11 mouse cellular contexts compared by ENCODE assay signal in genomic region chr11:60247753-60248550, GRCm38 (mm10). TPM values are rescaled to one million over a fixed set of nuclear protein-coding genes. Genes with fewer than 3 reads are reported as not detected.
DNase-seq lines count a peak whose midpoint lies in the region; ATAC-seq and TF ChIP-seq lines count a peak whose summit lies in the region.
"Had no signal": no experiment of that assay in that cellular context is flagged by ENCODE, and none has a peak within 500 bp of the region (broad histone marks: within the 10 kb centered on the region; RNA-seq: fewer than 3 reads in every experiment).

No protein-coding gene starts in this region.

- no peaks in the 10 kb centered on the region for H3K9me3 ChIP-seq in heart, postnatal 0 days (replicated peaks; ENCODE audit: control insufficient read depth, low read length)
- H3K9me3 ChIP-seq in heart, embryonic 11.5 days (replicated peaks; ENCODE audit: control insufficient read depth, low read length) = no peaks in the 10 kb centered on the region
- no peaks in the 10 kb centered on the region for H3K9me3 ChIP-seq in stomach, embryonic 15.5 days
- no peaks in the 10 kb centered on the region for H3K9me3 ChIP-seq in stomach, postnatal 0 days (ENCODE audit: control insufficient read depth, low read length)
- H3K9me3 ChIP-seq in forebrain, embryonic 10.5 days = no peaks in the 10 kb centered on the region
- H3K9me3 ChIP-seq in midbrain, embryonic 16.5 days (replicated peaks; ENCODE audit: control insufficient read depth, low read length, poor library complexity, severe bottlenecking) = no peaks in the 10 kb centered on the region; the same call in 1 of the 2 replicates
- peaks cover 4% of the 10 kb centered on the region; the same call in 1 of the 2 replicates for H3K9me3 ChIP-seq in kidney, embryonic 16.5 days (ENCODE audit: low read length)
- H3K9me3 ChIP-seq: lung, embryonic 15.5 days; neural tube, embryonic 12.5 days had no signal

- 48% methylated on average over 5 of the region's 5 CpGs for WGBS in heart, postnatal 0 days
- WGBS in heart, embryonic 11.5 days (ENCODE audit: insufficient replicate concordance) = 52% methylated on average over 5 of the region's 5 CpGs
- 51% methylated on average over 5 of the region's 5 CpGs for WGBS in stomach, embryonic 15.5 days
- WGBS in stomach, postnatal 0 days = 52% methylated on average over 5 of the region's 5 CpGs
- 65% methylated on average over 5 of the region's 5 CpGs for WGBS in forebrain, embryonic 10.5 days
- 45% methylated on average over 5 of the region's 5 CpGs for WGBS in midbrain, embryonic 16.5 days
- WGBS in kidney, embryonic 16.5 days = 51% methylated on average over 5 of the region's 5 CpGs

- no peak for TF ChIP-seq EP300 in heart, postnatal 0 days (IDR thresholded peaks at IDR 0.05; ENCODE audit: low read depth)
- TF ChIP-seq EP300 in stomach, postnatal 0 days (optimal IDR thresholded peaks at IDR 0.05) = no peak

- TF ChIP-seq CTCF in heart, postnatal 0 days (IDR thresholded peaks at IDR 0.05; ENCODE audit: low read depth) = no peak
- no peak for TF ChIP-seq CTCF in stomach, postnatal 0 days (IDR thresholded peaks at IDR 0.05; ENCODE audit: low read depth)

- ATAC-seq in heart, postnatal 0 days (ENCODE audit: insufficient read depth, low read depth) = no peak
- no peak for ATAC-seq in heart, embryonic 11.5 days (replicated peaks; ENCODE audit: insufficient number of reproducible peaks, low FRiP score, low TSS enrichment)
- ATAC-seq in stomach, embryonic 15.5 days (ENCODE audit: insufficient read depth, low FRiP score, low read depth) = no peak
- ATAC-seq in stomach, postnatal 0 days (ENCODE audit: low FRiP score, low TSS enrichment) = no peak
- no peak; the same call in 1 of the 2 replicates for ATAC-seq in midbrain, embryonic 16.5 days
- ATAC-seq in kidney, embryonic 16.5 days (ENCODE audit: low FRiP score, low TSS enrichment) = no peak

- H3K4me3 ChIP-seq in heart, postnatal 0 days (ENCODE audit: low read depth, low read length) = no peak overlapping the region
- H3K4me3 ChIP-seq in heart, embryonic 11.5 days (ENCODE audit: low read depth, low read length) = no peak overlapping the region
- H3K4me3 ChIP-seq in stomach, embryonic 15.5 days (replicated peaks) = no peak overlapping the region
- H3K4me3 ChIP-seq in stomach, postnatal 0 days (ENCODE audit: low read depth, low read length) = no peak overlapping the region
- H3K4me3 ChIP-seq in forebrain, embryonic 10.5 days = no peak overlapping the region
- H3K4me3 ChIP-seq in midbrain, embryonic 16.5 days (ENCODE audit: low read depth, low read length) = no peak overlapping the region
- no peak overlapping the region for H3K4me3 ChIP-seq in kidney, embryonic 16.5 days (ENCODE audit: low read length)
- H3K4me3 ChIP-seq: lung, embryonic 15.5 days; neural tube, embryonic 12.5 days had no signal

- DNase-seq in heart, postnatal 0 days (ENCODE audit: low spot score) = no peak
- DNase-seq in stomach, postnatal 0 days (ENCODE audit: low spot score) = no peak
- no peak for DNase-seq in forebrain, embryonic 10.5 days (ENCODE audit: extremely low spot score, low spot score)
- DNase-seq in c-Kit-positive CD71-positive TER-119-positive erythroid progenitor cells, embryonic 14.5 days (ENCODE audit: low spot score) = no peak
- DNase-seq: heart, postnatal 36 days had no signal

- H3K4me1 ChIP-seq in heart, postnatal 0 days (ENCODE audit: control insufficient read depth, insufficient read depth) = peaks cover 12% of the 10 kb centered on the region; the same call in 1 of the 2 replicates
- H3K4me1 ChIP-seq in heart, embryonic 11.5 days (ENCODE audit: control insufficient read depth, insufficient read depth, low read length) = peaks cover 5% of the 10 kb centered on the region
- no peaks in the 10 kb centered on the region for H3K4me1 ChIP-seq in stomach, embryonic 15.5 days
- no peaks in the 10 kb centered on the region for H3K4me1 ChIP-seq in stomach, postnatal 0 days (replicated peaks; ENCODE audit: control insufficient read depth, insufficient read depth)
- peaks cover 36% of the 10 kb centered on the region for H3K4me1 ChIP-seq in forebrain, embryonic 10.5 days
- H3K4me1 ChIP-seq in midbrain, embryonic 16.5 days (ENCODE audit: control insufficient read depth, insufficient read depth, low read length) = peaks cover 14% of the 10 kb centered on the region
- no peaks in the 10 kb centered on the region for H3K4me1 ChIP-seq in kidney, embryonic 16.5 days (ENCODE audit: insufficient read depth, low read length)

- H3K9ac ChIP-seq in heart, postnatal 0 days (replicated peaks; ENCODE audit: low read depth, low read length) = no peak overlapping the region
- H3K9ac ChIP-seq in heart, embryonic 11.5 days (ENCODE audit: low read depth, low read length) = no peak overlapping the region
- no peak overlapping the region for H3K9ac ChIP-seq in stomach, embryonic 15.5 days
- H3K9ac ChIP-seq in stomach, postnatal 0 days (ENCODE audit: low read length) = no peak overlapping the region
- no peak overlapping the region; the same call in 1 of the 2 replicates for H3K9ac ChIP-seq in midbrain, embryonic 16.5 days (ENCODE audit: low read depth, low read length)
- H3K9ac ChIP-seq in kidney, embryonic 16.5 days (replicated peaks; ENCODE audit: low read length) = no peak overlapping the region
- H3K9ac ChIP-seq: lung, embryonic 15.5 days; neural tube, embryonic 12.5 days had no signal

- no peak overlapping the region for H3K4me2 ChIP-seq in heart, postnatal 0 days (ENCODE audit: low read depth, low read length)
- no peak overlapping the region for H3K4me2 ChIP-seq in heart, embryonic 11.5 days
- H3K4me2 ChIP-seq in stomach, embryonic 15.5 days = no peak overlapping the region
- H3K4me2 ChIP-seq in stomach, postnatal 0 days (replicated peaks; ENCODE audit: low read depth) = no peak overlapping the region
- H3K4me2 ChIP-seq in midbrain, embryonic 16.5 days (ENCODE audit: low read length) = no peak overlapping the region
- H3K4me2 ChIP-seq in kidney, embryonic 16.5 days (replicated peaks; ENCODE audit: low read depth, low read length) = no peak overlapping the region
- H3K4me2 ChIP-seq: lung, embryonic 15.5 days; neural tube, embryonic 12.5 days had no signal

- peaks cover 13% of the 10 kb centered on the region for H3K36me3 ChIP-seq in heart, postnatal 0 days (replicated peaks; ENCODE audit: control insufficient read depth, insufficient read depth, low read length)
- no peaks in the 10 kb centered on the region for H3K36me3 ChIP-seq in heart, embryonic 11.5 days (ENCODE audit: control insufficient read depth, insufficient read depth, low read length)
- no peaks in the 10 kb centered on the region for H3K36me3 ChIP-seq in stomach, embryonic 15.5 days
- no peaks in the 10 kb centered on the region for H3K36me3 ChIP-seq in stomach, postnatal 0 days (ENCODE audit: control insufficient read depth, insufficient read depth, low read length)
- no peaks in the 10 kb centered on the region for H3K36me3 ChIP-seq in forebrain, embryonic 10.5 days (replicated peaks)
- 0 out of 2 replicates have a peak, but pooled peaks cover 4% of the 10 kb centered on the region for H3K36me3 ChIP-seq in midbrain, embryonic 16.5 days (ENCODE audit: control insufficient read depth, insufficient read depth, low read length)
- peaks cover 5% of the 10 kb centered on the region; the same call in 1 of the 2 replicates for H3K36me3 ChIP-seq in kidney, embryonic 16.5 days (ENCODE audit: insufficient read depth, low read length)

- H3K27me3 ChIP-seq in heart, postnatal 0 days (ENCODE audit: control insufficient read depth, insufficient read depth, low read length) = no peaks in the 10 kb centered on the region
- H3K27me3 ChIP-seq in heart, embryonic 11.5 days (ENCODE audit: control insufficient read depth, insufficient read depth, low read length) = no peaks in the 10 kb centered on the region
- no peaks in the 10 kb centered on the region for H3K27me3 ChIP-seq in stomach, embryonic 15.5 days (replicated peaks)
- no peaks in the 10 kb centered on the region for H3K27me3 ChIP-seq in stomach, postnatal 0 days (ENCODE audit: control insufficient read depth, insufficient read depth, low read length)
- no peaks in the 10 kb centered on the region for H3K27me3 ChIP-seq in forebrain, embryonic 10.5 days (ENCODE audit: poor library complexity, severe bottlenecking)
- no peaks in the 10 kb centered on the region for H3K27me3 ChIP-seq in midbrain, embryonic 16.5 days (ENCODE audit: control insufficient read depth, insufficient read depth, low read depth, low read length)
- H3K27me3 ChIP-seq in kidney, embryonic 16.5 days (ENCODE audit: insufficient read depth, low read length) = no peaks in the 10 kb centered on the region
- H3K27me3 ChIP-seq: lung, embryonic 15.5 days; neural tube, embryonic 12.5 days had no signal

- H3K27ac ChIP-seq in heart, postnatal 0 days (ENCODE audit: low read depth) = peak overlapping the region; percentile 22; the same call in 1 of the 2 replicates
- H3K27ac ChIP-seq in heart, embryonic 11.5 days (ENCODE audit: low read depth, low read length) = no peak overlapping the region
- peak overlapping the region; percentile 26; the same call in 1 of the 2 replicates for H3K27ac ChIP-seq in stomach, embryonic 15.5 days
- H3K27ac ChIP-seq in stomach, postnatal 0 days (replicated peaks) = no peak overlapping the region
- peak overlapping the region; percentile 56 for H3K27ac ChIP-seq in forebrain, embryonic 10.5 days
- H3K27ac ChIP-seq in midbrain, embryonic 16.5 days (ENCODE audit: low read length) = peak overlapping the region; percentile 75
- no peak overlapping the region for H3K27ac ChIP-seq in kidney, embryonic 16.5 days (ENCODE audit: low read length)
- H3K27ac ChIP-seq: lung, embryonic 15.5 days; neural tube, embryonic 12.5 days had no signal

RNA-seq across cellular contexts. Expression of gene Srebf1, which starts 25.6 kb away (rescaled TPM):
- total RNA-seq in heart, postnatal 0 days (2014; rRNA removed; ENCODE audit: low replicate concordance) = 77.2 and 81.7 TPM in 2 replicates
- 29.9 and 31.0 TPM in 2 replicates for polyA plus RNA-seq in heart, postnatal 0 days (2015; fragmentation: Nextera tagmentation; extraction: Ambion mirVana)
- polyA plus RNA-seq in heart, embryonic 11.5 days (2014; fragmentation: Nextera tagmentation; extraction: Ambion mirVana) = 39.0 and 41.0 TPM in 2 replicates
- polyA plus RNA-seq in stomach, embryonic 15.5 days (2015; fragmentation: Nextera tagmentation; extraction: Ambion mirVana) = 81.5 and 83.5 TPM in 2 replicates
- polyA plus RNA-seq in stomach, postnatal 0 days (2015; fragmentation: Nextera tagmentation; extraction: Ambion mirVana) = 44.7 and 47.9 TPM in 2 replicates
- polyA plus RNA-seq in forebrain, embryonic 10.5 days (2016; fragmentation: Nextera tagmentation; extraction: Ambion mirVana) = 59.3 and 66.1 TPM in 2 replicates
- 31.9 and 34.1 TPM in 2 replicates for polyA plus RNA-seq in midbrain, embryonic 16.5 days (2015; fragmentation: Nextera tagmentation; extraction: Ambion mirVana)
- polyA plus RNA-seq in kidney, embryonic 16.5 days (2015; fragmentation: Nextera tagmentation; extraction: Ambion mirVana) = 51.3 and 62.2 TPM in 2 replicates

Comparison
In these comparisons a context has a peak if more than half of its experiments do, and no peak if none do; other contexts are left out.
1. H3K27ac ChIP-seq: peak in heart, postnatal 0 days (single experiment), stomach, embryonic 15.5 days (single experiment), forebrain, embryonic 10.5 days (single experiment) and midbrain, embryonic 16.5 days (single experiment); none in heart, embryonic 11.5 days (single experiment), stomach, postnatal 0 days (single experiment) and kidney, embryonic 16.5 days (single experiment).